Mouse (Mus musculus): ENCODE results near the gene Upb1.
"Not testable (repeated sequence)": the region's sequence is repeated elsewhere in the genome, so short reads cannot be mapped to it uniquely, and the experiment has no call there.

Gene Upb1

DNA sequence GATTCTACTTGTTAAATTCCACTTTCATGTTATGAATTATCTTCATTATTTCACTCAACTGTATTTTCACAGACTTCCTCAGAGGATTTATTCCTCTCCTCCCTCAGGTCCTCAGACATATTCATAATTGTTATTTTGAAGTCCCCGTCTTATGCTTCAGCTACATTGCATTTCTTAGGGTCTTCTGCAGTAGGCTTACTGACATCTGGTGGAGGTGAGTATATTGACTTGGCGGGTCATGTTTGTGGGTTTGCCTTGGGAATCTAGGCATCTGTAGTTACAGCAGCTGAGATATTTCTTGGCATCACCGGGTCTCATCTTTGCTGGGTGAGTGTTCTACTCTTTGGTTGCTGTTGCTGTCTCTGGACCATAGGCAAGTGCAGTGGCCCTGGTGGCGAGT lies at the start of gene Upb1:
Gene Upb1 (plus strand): TSS at position 158 of the 400 bp plus-strand sequence.
- DNase-seq (ENCODE audit: low spot score in 2 of 2), result no peak

DNA sequence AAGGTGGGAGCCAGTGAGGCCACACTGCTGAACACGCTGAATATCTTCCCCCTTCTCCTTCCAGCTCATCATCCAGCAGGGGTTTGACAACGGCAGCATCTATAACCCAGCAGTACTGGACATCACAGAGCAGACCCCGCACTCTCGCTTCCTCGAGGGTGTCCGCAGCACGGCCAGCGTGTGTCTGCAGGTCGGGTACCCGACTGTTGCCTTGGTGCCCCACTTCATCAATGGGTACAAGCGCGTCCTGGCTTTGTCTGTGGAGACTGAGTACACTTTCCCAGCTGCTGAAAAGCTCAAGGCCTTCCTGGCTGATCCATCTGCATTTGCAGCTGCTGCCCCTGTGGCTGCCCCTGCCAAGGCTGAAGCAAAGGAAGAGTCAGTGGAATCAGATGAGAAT lies 48.4 kb upstream of the Upb1 start:
- DNase-seq (ENCODE audit: low spot score in 2 of 2), result no peak

DNA sequence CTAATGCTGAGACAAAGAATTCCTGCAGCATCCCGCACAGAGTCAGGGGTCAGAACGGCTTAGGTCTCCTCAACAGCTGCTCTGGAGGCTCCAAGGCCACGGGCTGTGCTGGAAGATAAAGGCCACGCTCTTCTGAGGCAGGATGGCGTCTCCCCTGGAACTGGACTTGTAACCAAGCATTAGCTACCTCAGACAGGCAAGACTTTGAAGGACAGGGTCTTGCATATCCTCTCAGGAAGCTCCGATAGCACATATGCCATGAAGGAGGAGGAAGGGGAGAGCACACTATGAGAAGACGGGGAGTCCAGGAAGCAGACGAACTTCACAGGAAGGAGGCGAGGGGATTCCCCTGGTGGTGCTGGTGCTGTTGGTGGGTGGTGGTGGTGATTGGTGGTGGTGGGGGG lies 47.1 kb upstream of the Upb1 start:
- not testable (repeated sequence) for DNase-seq (ENCODE audit: low spot score in 2 of 2)

DNA sequence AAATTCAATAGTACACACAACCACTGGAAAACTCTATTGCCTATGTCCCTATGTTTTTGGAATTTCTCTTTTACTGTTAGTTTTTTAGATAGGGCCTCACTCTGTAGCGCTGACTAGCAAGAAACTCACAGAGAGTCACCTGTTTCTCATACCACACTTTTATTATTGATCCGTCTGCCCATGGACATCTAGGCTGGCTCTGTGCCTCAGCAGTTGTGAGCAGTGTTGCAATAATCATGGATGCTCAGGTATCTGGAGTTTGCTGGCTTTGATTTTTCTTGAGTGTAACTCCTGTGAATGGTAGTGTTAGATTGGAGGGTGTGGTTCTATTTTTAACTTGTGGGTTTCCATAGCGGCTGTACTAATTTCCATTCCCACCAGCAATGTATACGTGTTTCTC lies 45.6 kb upstream of the Upb1 start:
- DNase-seq (ENCODE audit: low spot score in 2 of 2), result no peak

DNA sequence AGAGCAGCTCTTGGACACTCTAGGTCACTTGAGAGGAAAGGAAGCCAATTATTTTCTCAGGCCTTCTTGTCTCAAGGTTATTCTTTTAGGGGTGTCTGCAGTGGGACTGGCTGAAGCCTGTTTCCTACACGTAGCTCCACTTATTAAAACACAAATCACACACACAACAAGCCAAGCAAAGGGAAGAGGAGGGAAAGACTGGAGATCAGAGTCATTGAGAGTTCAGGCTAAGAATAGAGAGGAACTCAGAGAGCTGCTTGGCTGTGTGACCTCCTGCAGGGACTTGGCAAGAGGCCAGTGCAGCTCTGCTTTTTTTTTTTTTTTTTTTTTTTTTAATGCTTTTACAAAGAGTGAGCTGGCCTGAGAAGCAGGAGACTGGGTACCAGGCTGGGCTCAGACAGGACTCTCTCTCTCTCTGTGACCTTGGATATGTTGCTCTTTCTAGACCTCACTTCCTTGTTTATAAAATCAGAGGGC lies 36.7 kb upstream of the Upb1 start:
- DNase-seq (ENCODE audit: low spot score in 2 of 2), result not testable (repeated sequence)

DNA sequence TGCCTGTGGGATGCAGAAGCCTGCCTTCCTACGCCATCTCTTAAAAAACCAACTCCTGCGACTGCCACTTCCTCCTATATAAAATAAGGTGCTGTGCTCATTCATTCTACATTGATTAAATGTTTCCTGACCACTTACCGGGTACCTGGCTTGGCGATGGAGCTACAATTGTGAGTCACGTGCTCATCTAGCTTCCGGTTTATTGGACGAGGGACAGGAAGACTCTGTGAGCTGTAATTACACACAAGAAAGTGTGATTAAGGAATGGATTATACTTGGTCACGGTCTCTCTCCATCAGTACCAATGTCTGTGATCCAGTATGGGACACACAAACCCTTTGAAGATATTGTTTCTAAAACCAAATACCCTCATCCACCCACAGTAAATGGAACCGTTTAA lies 36.1 kb upstream of the Upb1 start:
- no peak for DNase-seq (ENCODE audit: low spot score in 2 of 2)

DNA sequence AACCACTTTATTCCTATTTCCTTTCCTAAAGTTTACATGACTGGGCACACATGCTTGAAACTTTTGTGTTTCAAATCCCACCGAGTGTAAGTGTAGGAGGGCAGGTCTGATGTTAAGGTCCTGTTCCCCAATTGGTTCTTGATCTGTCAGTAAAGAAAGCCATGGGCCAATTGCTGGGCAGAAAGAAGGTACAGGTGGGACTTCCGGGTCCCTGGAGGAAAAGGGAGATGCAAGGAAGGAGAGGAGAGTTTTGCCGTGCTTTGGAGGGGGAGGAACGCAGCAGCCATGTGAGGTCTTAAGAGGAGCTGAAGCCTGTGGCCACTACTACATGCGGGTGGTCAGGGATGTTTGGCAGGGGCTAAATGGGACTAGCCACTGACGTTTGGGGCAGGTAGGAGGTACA lies 35.7 kb upstream of the Upb1 start:
- no peak for DNase-seq (ENCODE audit: low spot score in 2 of 2)

DNA sequence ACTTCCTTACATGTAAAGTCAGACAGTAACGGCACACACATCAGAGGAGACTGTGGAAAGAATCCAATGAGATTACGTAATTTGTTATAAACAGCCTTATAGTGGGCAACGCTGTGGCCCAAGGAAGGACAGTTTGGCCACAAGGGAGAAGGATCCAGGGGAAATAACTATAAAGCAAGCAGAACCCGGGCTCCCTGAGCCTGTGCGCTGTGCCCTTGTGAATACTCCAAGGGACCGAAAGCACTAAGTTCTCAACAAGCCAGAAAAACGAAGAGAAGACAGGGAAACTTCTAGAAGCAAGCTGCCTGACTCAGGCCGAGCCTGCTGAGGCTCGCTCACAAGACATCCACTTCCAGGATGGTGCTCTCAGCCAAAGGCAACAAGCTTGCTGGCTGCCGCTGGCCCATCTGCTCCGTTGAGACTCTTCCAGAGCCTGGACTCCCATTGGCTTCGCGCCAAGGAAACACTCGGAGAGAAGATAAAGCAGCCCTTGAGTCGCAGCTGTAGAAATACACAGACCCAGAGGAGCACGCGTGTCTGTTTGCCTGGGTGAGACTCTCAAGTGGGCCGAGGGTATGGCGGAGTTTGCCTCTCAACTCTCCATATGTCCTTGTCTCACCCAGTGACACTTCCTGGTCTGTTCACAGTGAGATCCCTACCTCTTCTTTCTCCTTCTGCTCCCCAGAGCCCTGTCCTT lies 27.1 kb upstream of the Upb1 start:
- DNase-seq (ENCODE audit: low spot score in 2 of 2), result peak in 1 of 2 experiments; percentile 3

DNA sequence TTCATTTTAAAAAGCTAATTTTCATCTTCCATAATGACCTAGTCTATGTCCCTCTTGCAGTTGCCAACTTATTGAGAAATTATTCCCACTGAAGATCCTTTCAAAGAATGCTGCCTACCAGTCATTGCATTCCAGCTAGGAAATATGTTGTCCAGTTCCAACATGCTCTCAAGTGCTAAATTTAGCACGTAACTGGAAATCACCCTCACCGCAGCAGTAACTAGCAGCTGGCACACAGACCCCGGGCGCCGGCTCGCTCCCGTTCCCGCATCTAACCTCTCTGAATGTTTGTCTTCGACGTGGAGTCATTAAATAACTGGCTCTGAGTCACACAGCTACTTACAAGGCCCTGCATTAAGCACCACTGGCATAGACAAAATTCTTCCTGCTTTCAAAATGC lies 22.2 kb upstream of the Upb1 start:
- no peak for DNase-seq (ENCODE audit: low spot score in 2 of 2)

DNA sequence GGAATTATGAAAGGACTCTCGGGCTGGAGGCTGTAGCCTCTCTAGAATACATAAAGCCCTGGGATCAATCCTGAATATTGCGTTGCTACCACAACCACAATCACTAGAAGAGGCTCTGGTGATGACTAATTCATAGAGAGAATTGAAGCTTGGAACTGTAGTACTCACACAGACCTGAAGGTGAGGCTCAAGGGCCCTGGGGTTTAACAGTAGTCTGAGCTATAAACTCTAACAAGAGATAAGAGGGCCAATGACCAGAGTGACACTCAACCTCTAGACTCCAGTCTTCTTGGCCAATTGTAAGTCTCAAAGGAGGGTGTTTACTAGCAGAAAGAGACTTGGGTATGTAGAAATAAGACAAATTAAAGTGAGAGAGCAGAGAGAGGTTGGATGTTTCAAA lies 10.8 kb upstream of the Upb1 start:
- no peak for DNase-seq (ENCODE audit: low spot score in 2 of 2)

DNA sequence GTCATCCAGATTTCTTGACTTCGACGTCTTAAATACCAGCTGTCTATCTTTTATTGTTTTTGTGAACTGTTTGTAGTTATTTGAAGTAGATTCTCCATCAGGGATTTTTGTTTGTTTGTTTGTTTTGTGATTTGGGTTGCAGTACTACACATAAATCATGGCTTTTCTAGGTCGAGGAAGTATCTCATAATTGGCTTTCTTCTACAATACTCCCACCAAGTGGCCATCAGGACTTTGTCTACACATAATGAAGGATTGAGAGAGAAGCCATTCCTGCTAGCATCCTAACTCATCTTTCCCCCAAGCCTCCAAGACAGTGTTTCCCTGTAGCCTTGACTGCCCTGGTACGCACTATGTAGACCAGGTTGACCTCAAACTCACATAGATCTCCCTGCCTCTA lies 10.1 kb upstream of the Upb1 start:
- no peak for DNase-seq (ENCODE audit: low spot score in 2 of 2)

DNA sequence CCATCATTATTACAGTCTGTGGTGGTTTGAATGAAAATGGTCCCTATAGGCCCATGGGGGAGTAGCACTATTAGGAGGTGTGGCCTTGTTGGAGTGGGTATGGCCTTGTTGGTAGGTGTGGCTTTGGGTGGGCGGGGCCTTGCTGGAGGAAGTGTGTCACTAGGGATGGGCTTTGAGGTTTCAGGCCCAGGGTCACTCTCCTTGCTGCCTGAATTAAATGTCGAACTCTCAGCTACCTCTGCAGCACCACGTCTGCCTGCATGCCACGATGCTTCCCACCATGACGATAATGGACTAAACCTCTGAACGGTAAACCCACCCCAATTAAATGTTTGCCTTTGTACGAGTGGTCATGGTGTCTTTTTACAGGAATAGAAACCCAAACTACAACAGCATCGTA lies 6.1 kb upstream of the Upb1 start:
- DNase-seq (ENCODE audit: low spot score in 2 of 2), result no peak

DNA sequence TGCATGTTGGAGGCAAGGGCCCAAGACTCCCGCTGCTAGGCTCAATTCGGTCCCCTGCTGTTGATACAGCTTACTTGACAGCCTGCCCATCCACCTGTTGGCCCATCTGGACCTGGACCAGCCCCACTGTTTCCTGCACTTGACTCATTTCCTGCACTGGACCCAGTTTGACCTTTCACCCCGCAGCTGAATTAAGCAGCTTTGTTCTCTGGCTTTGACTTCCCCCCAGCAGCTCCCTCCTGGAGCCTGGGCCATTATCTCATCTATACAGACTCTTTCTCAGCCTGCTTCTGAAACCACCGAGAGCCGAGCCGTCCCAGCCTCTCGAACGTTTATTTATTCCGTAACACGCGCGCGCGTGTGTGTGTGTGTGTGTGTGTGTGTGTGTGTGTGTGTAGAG lies 3.9 kb upstream of the Upb1 start:
- no peak for DNase-seq (ENCODE audit: low spot score in 2 of 2)

DNA sequence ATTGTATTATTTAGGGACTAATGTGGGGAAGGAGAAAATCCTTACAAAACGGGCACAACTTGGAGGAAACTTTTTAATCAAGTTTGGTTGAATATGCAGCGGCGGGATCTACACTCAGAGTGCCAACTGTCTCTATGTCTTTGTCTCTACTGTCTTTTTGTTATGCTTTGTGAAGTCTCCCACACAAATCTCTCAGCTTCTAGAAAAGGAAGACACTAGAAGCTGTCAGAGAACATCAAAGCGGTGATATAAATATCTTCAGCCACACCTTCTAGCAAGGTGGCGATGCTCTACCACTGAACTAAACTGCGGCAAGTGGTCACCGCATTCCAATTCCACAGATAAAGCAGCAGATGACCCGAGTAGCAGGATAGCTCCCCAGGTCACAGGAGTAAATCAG lies 5.0 kb downstream of the Upb1 start:
- no peak for DNase-seq (ENCODE audit: low spot score in 2 of 2)

DNA sequence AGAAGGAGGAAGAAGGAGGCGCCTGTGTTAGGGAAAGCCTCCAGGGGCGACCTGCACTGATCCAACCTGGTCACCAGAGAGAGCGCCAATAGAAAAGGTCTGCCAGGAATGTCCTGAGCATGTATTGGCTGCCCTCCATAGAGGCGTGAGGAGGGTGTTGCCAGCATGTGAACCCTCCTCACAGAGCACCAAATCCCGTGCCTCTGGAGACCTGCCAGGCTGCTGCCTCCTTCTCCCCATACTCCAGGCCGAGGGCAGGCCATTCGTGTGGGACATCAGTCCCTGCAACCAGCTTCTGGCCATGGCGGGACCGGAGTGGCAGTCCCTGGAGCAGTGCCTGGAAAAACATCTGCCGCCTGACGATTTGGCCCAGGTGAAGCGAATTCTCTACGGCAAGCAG lies 5.8 kb downstream of the Upb1 start:
- DNase-seq (ENCODE audit: low spot score in 2 of 2), result no peak

DNA sequence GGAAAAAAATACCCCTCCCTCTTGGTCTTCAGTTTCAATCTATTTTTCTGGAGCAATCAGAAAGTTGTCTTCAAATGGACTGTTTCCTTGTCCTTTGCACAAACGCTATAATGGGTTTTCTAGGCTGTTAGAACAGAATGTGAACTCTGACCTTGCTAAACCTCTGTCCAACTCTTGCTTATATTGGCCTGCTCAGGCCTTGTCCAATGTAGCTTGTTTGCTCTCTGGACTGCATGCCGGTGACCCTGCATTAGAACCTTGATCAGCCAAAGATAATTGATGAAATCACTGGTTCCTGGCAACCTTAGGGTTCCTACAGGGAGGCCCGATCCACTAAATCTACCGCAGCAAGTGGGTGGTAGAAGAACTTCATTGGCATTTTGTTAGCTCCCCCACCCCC lies 6.8 kb downstream of the Upb1 start:
- DNase-seq (ENCODE audit: low spot score in 2 of 2), result no peak

DNA sequence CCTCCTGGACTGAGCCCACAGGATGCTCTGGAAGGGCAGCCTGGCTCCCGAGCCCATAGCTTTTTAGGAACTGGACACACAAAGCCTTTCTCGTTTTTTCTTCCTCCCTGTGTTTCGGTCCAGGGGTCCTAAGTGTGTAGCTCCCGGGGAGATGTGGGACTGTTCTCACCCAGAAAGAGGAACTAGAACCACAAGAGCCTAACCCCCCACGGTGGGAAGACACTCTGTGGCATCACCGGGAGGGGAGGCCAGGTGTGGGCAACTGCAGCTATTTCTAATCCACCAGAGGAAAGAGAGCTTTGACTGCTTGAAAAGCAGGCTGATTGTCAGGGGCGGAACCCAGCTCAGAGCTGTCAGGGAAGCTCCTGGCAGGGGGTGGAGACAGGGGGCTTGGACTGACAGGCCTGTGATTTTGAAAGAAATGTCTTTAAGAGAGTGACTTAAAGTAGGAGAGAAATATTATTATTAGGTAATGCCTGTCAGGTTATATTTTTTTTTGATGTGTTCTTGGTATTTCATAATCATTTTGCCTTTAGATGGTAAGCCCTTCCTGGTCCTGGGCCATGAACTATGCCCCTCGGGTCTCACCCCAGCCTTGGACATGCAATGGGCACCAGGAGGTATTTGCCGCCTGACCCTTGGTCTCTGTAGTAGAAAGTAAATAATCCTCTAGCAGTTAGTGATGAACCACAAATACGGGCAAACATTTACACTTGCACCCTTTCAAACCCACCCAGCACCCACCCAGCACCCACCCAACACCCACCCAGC lies 10.6 kb downstream of the Upb1 start:
- DNase-seq (ENCODE audit: low spot score in 2 of 2), result not testable (repeated sequence)

DNA sequence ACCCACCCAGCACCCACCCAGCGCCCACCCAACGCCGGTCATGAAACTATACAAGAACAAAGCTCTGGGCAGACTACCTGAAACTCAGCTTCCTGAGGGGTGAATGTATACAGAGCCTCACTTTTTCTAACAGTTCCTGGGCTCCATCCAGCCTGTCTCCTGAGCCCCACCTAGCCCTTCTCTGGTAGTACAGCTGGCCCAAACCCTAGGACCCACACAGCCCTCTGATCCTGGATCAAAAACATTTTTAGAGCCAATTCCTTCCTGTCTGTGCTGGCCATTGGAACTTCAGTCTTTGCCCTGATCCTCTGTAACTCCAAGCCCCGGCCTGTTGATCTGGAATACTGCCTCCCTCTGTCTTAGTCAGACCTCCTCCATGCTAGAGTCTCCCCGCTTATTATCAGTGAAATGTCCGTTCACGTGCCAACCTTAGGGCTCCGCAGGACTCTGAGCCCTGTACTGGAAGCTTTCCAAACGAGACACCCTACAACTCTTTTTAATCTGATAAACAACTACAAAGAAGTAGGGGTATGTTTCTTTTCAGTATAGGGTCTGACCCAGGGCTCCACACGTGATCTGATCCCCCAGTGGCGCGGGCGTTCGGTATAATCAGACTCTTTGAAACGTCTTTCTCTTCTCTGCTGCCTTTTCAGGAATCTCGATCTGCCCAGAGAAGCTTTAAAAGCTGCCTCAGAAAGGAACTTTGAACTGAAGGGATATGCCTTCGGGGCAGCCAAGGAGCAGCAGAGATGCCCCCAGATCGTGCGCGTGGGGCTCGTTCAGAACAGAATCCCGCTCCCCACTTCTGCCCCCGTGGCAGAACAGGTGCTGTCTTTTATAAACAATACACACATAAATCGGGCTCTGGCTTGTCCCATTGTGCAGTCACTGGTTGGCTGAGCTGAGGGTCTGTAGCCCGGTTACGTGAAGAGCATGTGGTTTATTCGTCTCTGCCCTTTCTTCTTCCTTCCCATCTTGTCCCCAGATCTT lies 11.5 kb downstream of the Upb1 start:
- DNase-seq (ENCODE audit: low spot score in 2 of 2), result no peak

DNA sequence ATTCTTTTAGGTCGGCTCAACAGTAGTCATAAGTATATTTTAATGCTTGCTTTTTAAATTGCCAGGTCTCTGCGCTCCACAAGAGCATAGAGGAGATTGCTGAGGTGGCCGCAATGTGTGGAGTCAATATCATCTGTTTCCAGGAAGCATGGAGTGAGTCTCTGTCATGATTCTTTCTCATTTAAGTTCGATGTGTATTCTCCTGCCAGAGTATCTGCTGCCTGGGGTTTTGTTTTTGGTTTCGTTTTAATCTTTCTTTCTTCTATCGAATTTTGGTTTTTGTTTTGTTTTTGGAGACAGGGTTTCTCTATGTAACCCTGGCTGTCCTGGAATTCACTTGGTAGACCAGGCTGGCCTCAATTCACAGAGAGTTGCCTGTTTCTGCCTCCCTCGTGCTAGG lies 14.0 kb downstream of the Upb1 start:
- DNase-seq (ENCODE audit: low spot score in 2 of 2), result no peak

DNA sequence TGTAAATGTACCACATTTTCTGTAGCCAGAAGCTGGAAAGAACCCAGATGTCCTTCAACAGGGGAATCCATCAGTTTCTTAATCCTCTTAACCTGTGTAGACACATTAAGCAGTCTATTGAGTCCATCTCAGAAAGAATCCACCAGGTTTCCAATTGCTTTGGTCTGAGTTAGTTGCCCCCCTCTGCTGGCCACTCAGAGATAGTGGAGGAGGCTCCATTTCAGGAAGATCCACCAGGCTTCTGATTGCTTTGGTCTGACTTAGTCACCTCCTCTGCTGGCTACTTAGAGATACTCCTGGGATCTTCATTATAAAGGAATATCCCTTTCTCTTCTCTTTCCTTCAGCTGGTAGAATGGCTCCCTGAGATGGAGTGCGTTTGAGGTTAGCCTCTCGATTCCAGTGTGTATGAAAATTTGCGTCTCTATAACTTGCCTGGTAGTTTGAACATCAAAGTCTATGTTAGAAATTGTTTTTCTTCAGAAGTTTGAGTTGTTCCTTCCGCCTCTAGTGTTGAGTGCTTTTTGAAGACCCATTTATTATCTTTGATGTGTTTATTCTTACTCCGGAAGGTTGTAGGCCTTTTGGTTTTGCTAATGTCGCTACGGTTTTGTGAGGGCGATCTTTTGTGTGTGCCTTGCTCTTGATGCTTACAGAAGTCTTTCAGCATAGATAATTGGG lies 16.6 kb downstream of the Upb1 start:
- no peak for DNase-seq (ENCODE audit: low spot score in 2 of 2)

DNA sequence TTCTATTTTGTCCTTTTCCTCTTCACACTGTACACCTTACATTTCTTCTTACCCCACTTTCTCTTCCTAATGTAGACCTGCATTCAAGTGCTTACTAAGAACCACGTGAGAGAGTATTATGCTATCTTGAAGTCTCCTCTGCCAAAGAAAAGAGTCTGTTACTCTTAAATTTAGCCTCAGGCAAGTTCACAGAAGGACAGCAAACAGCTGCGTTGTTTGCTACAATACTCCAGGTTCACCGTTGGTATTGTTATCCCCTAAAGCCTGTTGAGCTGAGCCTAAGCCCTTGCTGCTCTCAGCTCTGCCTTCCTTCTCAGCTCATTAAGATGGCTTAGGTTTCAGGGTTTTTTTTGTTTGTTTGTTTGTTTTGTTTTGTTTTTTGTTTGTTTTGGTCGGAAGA lies 17.8 kb downstream of the Upb1 start:
- DNase-seq (ENCODE audit: low spot score in 2 of 2), result no peak

DNA sequence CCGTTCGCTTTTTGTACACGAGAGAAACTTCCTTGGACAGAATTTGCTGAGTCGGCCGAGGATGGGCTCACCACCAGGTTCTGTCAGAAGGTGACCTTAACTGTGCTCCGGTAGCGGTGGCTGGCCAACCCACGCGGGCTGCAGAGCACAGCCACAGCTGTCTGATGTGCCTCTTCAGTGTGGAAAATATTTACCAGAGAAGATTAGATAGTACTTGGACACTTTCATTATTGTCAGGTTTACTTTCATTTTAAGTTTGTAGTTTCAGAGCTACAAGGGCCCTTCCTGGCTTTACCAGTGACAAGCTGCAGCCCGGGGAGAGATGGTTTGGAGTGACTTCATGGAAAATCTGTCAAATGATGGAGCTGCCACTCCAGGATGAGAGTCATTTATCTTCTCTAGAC lies 23.6 kb downstream of the Upb1 start:
- DNase-seq (ENCODE audit: low spot score in 2 of 2), result no peak

Data from frontal cortex, postnatal 25 days (tissue).